Mouse (Mus musculus): ENCODE results near the gene Hyou1.

GRCm38 (mm10) chr9:44418519-44419385 is 39.5 kb downstream of the Hyou1 start, which contains the start of gene Ccdc84:
- TF ChIP-seq POLR2A (IDR thresholded peaks at IDR 0.05; ENCODE audit: extremely low read depth, insufficient read depth, low read length) (no peak), CTCF (IDR thresholded peaks at IDR 0.05; ENCODE audit: extremely low read depth, insufficient read depth, low read length) (no peak)

All from cortical plate, adult 2 months (tissue).